Mouse (Mus musculus): ENCODE results near the gene Nxn. TPM values are rescaled to one million over a fixed set of nuclear protein-coding genes. Genes with fewer than 3 reads are reported as not detected.

The Nxn gene
- total RNA-seq, 2 experiments from 2014 or later, result 10.3 to 11.5 TPM

GRCm38 (mm10) chr11:76314741-76315140, 84.2 kb downstream of the Nxn start:
- intact Hi-C loops (cut with DNase I), result no loop called here

GRCm38 (mm10) chr11:76314140-76314539, 84.8 kb downstream of the Nxn start:
- intact Hi-C loops (cut with DNase I), result no loop called here
- DNase-seq (ENCODE audit: low spot score in 2 of 2), result no peak

More at GRCm38 (mm10) chr11:76314741-76315140, 84.2 kb downstream of the Nxn start:
- no peak for DNase-seq (ENCODE audit: low spot score in 2 of 2)

- intact Hi-C loops (cut with DNase I), result no loop called here
- no peak for DNase-seq (ENCODE audit: low spot score in 2 of 2)
These were observed 86.1 kb downstream of the Nxn start for GRCm38 (mm10) chr11:76312805-76313204.

- no peak for DNase-seq (ENCODE audit: low spot score in 2 of 2)
- intact Hi-C loops (cut with DNase I), result no loop called here
These were observed 87.5 kb downstream of the Nxn start for GRCm38 (mm10) chr11:76311224-76312000.

- intact Hi-C loops (cut with DNase I), result no loop called here
- no peak for DNase-seq (ENCODE audit: low spot score in 2 of 2)
These were observed 89.1 kb downstream of the Nxn start for GRCm38 (mm10) chr11:76309868-76310267.

GRCm38 (mm10) chr11:76309072-76309471, 89.9 kb downstream of the Nxn start:
- no peak for DNase-seq (ENCODE audit: low spot score in 2 of 2)
- intact Hi-C loops (cut with DNase I), result no loop called here

GRCm38 (mm10) chr11:76306769-76307168, 92.2 kb downstream of the Nxn start:
- DNase-seq (ENCODE audit: low spot score in 2 of 2), result no peak
- intact Hi-C loops (cut with DNase I), result no loop called here

GRCm38 (mm10) chr11:76305571-76305970, 93.4 kb downstream of the Nxn start:
- intact Hi-C loops (cut with DNase I), result no loop called here
- no peak for DNase-seq (ENCODE audit: low spot score in 2 of 2)

- intact Hi-C loops (cut with DNase I), result no loop called here
These were observed 95.6 kb downstream of the Nxn start for GRCm38 (mm10) chr11:76303368-76303767.

GRCm38 (mm10) chr11:76300862-76301261, 98.1 kb downstream of the Nxn start:
- intact Hi-C loops (cut with DNase I), result no loop called here

More at GRCm38 (mm10) chr11:76303368-76303767, 95.6 kb downstream of the Nxn start:
- no peak for DNase-seq (ENCODE audit: low spot score in 2 of 2)

GRCm38 (mm10) chr11:76298457-76299000, 100.4 kb downstream of the Nxn start:
- no peak for DNase-seq (ENCODE audit: low spot score in 2 of 2)
- intact Hi-C loops (cut with DNase I), result no loop called here

More at GRCm38 (mm10) chr11:76300862-76301261, 98.1 kb downstream of the Nxn start:
- DNase-seq (ENCODE audit: low spot score in 2 of 2), result no peak

- intact Hi-C loops (cut with DNase I), result no loop called here
These were observed 101.7 kb downstream of the Nxn start for GRCm38 (mm10) chr11:76297252-76297651.

GRCm38 (mm10) chr11:76294836-76295235, 104.1 kb downstream of the Nxn start:
- intact Hi-C loops (cut with DNase I), result no loop called here
- DNase-seq (ENCODE audit: low spot score in 2 of 2), result no peak

More at GRCm38 (mm10) chr11:76297252-76297651, 101.7 kb downstream of the Nxn start:
- no peak for DNase-seq (ENCODE audit: low spot score in 2 of 2)

- intact Hi-C loops (cut with DNase I), result no loop called here
- DNase-seq (ENCODE audit: low spot score in 2 of 2), result no peak
These were observed 104.9 kb downstream of the Nxn start for GRCm38 (mm10) chr11:76294078-76294477.

- intact Hi-C loops (cut with DNase I), result no loop called here
- DNase-seq (ENCODE audit: low spot score in 2 of 2), result no peak
These were observed 106.1 kb downstream of the Nxn start for GRCm38 (mm10) chr11:76292831-76293230.

- no peak for DNase-seq (ENCODE audit: low spot score in 2 of 2)
- intact Hi-C loops (cut with DNase I), result no loop called here
These were observed 106.5 kb downstream of the Nxn start for GRCm38 (mm10) chr11:76292398-76292797.

GRCm38 (mm10) chr11:76291960-76292359, 107.0 kb downstream of the Nxn start:
- DNase-seq (ENCODE audit: low spot score in 2 of 2), result no peak
- intact Hi-C loops (cut with DNase I), result no loop called here

- DNase-seq (ENCODE audit: low spot score in 2 of 2), result peak; percentile 32 to 72
- intact Hi-C loops (cut with DNase I), result no loop called here
These were observed 108.6 kb downstream of the Nxn start for GRCm38 (mm10) chr11:76290367-76290766.

- peak; percentile 48 to 82 for DNase-seq (ENCODE audit: low spot score in 2 of 2)
- intact Hi-C loops (cut with DNase I), result loop anchor here (5.0 kb wide), 1 partner anchor 421 kb away; no protein-coding TSS in a partner anchor
These were observed 110.3 kb downstream of the Nxn start for GRCm38 (mm10) chr11:76288645-76289044.

GRCm38 (mm10) chr11:76287301-76287700, 111.6 kb downstream of the Nxn start:
- DNase-seq (ENCODE audit: low spot score in 2 of 2), result no peak
- intact Hi-C loops (cut with DNase I), result loop anchor here (5.0 kb wide), 1 partner anchor 420 kb away; no protein-coding TSS in a partner anchor
